Mouse (Mus musculus) MEL (cell line): ENCODE data around the gene Igtp. TPM values are rescaled to one million over a fixed set of nuclear protein-coding genes. Genes with fewer than 3 reads are reported as not detected.
A peak's percentile ranks its signal among the peaks of the same experiment; 100 is the strongest.
"Not testable (repeated sequence)": the region's sequence is repeated elsewhere in the genome, so short reads cannot be mapped to it uniquely, and the experiment has no call there.

Experiments
- DNase-seq: peaks from one replicate; pipeline ENCODE4 v3.0.0; 2011; ENCODE audit warnings: low read depth, low spot score
- H3K27ac ChIP-seq: 2 replicates; pipeline ENCODE4 v1.5.1; 2012; ENCODE audit warnings: low read depth, mild to moderate bottlenecking, control low read depth, low read length, moderate library complexity; ENCODE audit not compliant: control insufficient read depth
- H3K27me3 ChIP-seq, 2 experiments: fragments of 150-350 bp in 1 of 2; sonication (generic) in 1 of 2; 2 replicates each; pipeline ENCODE4 v1.6.1; 2012; ENCODE audit warnings: low read length in 2 of 2, mild to moderate bottlenecking in 2 of 2, improper control_type of control experiment in 1 of 2, moderate library complexity in 1 of 2; ENCODE audit not compliant: insufficient read depth in 2 of 2, control insufficient read depth in 1 of 2
- H3K36me3 ChIP-seq, 2 experiments: 2 replicates each; pipeline ENCODE4 v1.6.1; 2012 to 2014; ENCODE audit warnings: low read length in 2 of 2, improper control_type of control experiment in 1 of 2, inconsistent platforms in 1 of 2, mild to moderate bottlenecking in 1 of 2; ENCODE audit not compliant: insufficient read depth in 2 of 2, control insufficient read depth in 1 of 2
- H3K4me1 ChIP-seq, 2 experiments: fragments of 150-350 bp in 1 of 2; sonication (generic) in 1 of 2; 2 replicates each; pipeline ENCODE4 v1.6.1; 2012; ENCODE audit warnings: low read length in 2 of 2, improper control_type of control experiment in 1 of 2, mild to moderate bottlenecking in 1 of 2; ENCODE audit not compliant: insufficient read depth in 2 of 2, control insufficient read depth in 1 of 2
- H3K4me3 ChIP-seq, 2 experiments: fragments of 150-350 bp in 1 of 2; sonication (generic) in 1 of 2; 2 replicates each; pipeline ENCODE4 v1.5.1; 2012; ENCODE audit warnings: low read depth in 2 of 2, low read length in 2 of 2, mild to moderate bottlenecking in 2 of 2, moderate library complexity in 2 of 2, control low read depth in 1 of 2, improper control_type of control experiment in 1 of 2; ENCODE audit not compliant: control insufficient read depth in 1 of 2, insufficient read depth in 1 of 2
- H3K79me2 ChIP-seq: 2 replicates; pipeline ENCODE4 v1.6.1; 2012; ENCODE audit warnings: mild to moderate bottlenecking, low read length, moderate library complexity; ENCODE audit not compliant: control insufficient read depth, poor library complexity, insufficient read depth
- H3K9ac ChIP-seq: 2 replicates; pipeline ENCODE4 v1.6.1; 2012; ENCODE audit warnings: low read depth, mild to moderate bottlenecking, control low read depth, low read length, moderate library complexity; ENCODE audit not compliant: control insufficient read depth, poor library complexity, severe bottlenecking
- H3K9me3 ChIP-seq: fragments of 150-350 bp; sonication (generic); replicated peaks from 2 replicates; pipeline ENCODE4 v1.6.1; 2012; ENCODE audit warnings: mild to moderate bottlenecking, low read length, improper control_type of control experiment, moderate library complexity; ENCODE audit not compliant: insufficient read depth
- CHD2 ChIP-seq: IDR thresholded peaks from 2 replicates; pipeline ENCODE4 v1.6.1; 2011; ENCODE audit warnings: low read length, improper control_type of control experiment
- CTCF ChIP-seq, 3 experiments: IDR thresholded peaks in 2 of 3; conservative IDR thresholded peaks in 1 of 3; 2 replicates each; pipeline ENCODE4 v1.5.1; 2011 to 2012; ENCODE audit warnings: low read length in 3 of 3, low read depth in 2 of 3, mild to moderate bottlenecking in 2 of 3, improper control_type of control experiment in 1 of 3, inconsistent platforms in 1 of 3, mixed read lengths in 1 of 3, moderate library complexity in 1 of 3; ENCODE audit not compliant: control insufficient read depth in 1 of 3, insufficient read depth in 1 of 3, poor library complexity in 1 of 3, severe bottlenecking in 1 of 3
- E2F4 ChIP-seq: IDR thresholded peaks from 2 replicates; pipeline ENCODE4 v1.6.1; 2011; ENCODE audit warnings: low read depth, low read length, improper control_type of control experiment, borderline replicate concordance
- ELF1 ChIP-seq: IDR thresholded peaks from 2 replicates; pipeline ENCODE4 v1.6.1; 2014; ENCODE audit warnings: low read depth, mild to moderate bottlenecking, inconsistent platforms, low read length, improper control_type of control experiment, moderate library complexity
- GABPA ChIP-seq: IDR thresholded peaks from 2 replicates; pipeline ENCODE4 v1.6.1; 2012; ENCODE audit warnings: low read depth, mild to moderate bottlenecking, inconsistent platforms, low read length, improper control_type of control experiment, moderate library complexity
- MAX ChIP-seq: IDR thresholded peaks from 2 replicates; pipeline ENCODE4 v1.6.1; 2011; ENCODE audit warnings: low read length, improper control_type of control experiment
- MXI1 ChIP-seq: IDR thresholded peaks from 2 replicates; pipeline ENCODE4 v1.6.1; 2011; ENCODE audit warnings: mild to moderate bottlenecking, low read depth, low read length, improper control_type of control experiment
- MYC ChIP-seq: IDR thresholded peaks from 2 replicates; pipeline ENCODE4 v1.6.1; 2011; ENCODE audit warnings: low read depth, mild to moderate bottlenecking, low read length, improper control_type of control experiment, moderate library complexity
- POLR2AphosphoS5 ChIP-seq: IDR thresholded peaks from 2 replicates; pipeline ENCODE4 v1.6.1; 2012; ENCODE audit warnings: low read depth, borderline replicate concordance, mild to moderate bottlenecking, inconsistent platforms, low read length, moderate library complexity, mixed read lengths
- SIN3A ChIP-seq: IDR thresholded peaks from 2 replicates; pipeline ENCODE4 v1.6.1; 2012; ENCODE audit warnings: low read length, improper control_type of control experiment, inconsistent platforms
- SMC3 ChIP-seq: IDR thresholded peaks from 2 replicates; pipeline ENCODE4 v1.6.1; 2011; ENCODE audit warnings: low read depth, low read length, improper control_type of control experiment
- TAL1 ChIP-seq: IDR thresholded peaks from 2 replicates; pipeline ENCODE4 v1.6.1; 2012; ENCODE audit warnings: mild to moderate bottlenecking, inconsistent platforms, low read length, moderate library complexity, mixed read lengths
- TBP ChIP-seq: IDR thresholded peaks from 2 replicates; pipeline ENCODE4 v1.8.0; 2011; ENCODE audit warnings: low read depth, low read length, improper control_type of control experiment
- TCF12 ChIP-seq: IDR thresholded peaks from 2 replicates; pipeline ENCODE4 v1.6.1; 2014; ENCODE audit warnings: low read depth, mild to moderate bottlenecking, inconsistent platforms, low read length, improper control_type of control experiment, moderate library complexity
- UBTF ChIP-seq: IDR thresholded peaks from 2 replicates; pipeline ENCODE4 v1.6.1; 2012; ENCODE audit warnings: low read depth, mild to moderate bottlenecking, inconsistent platforms, low read length, improper control_type of control experiment, moderate library complexity, borderline replicate concordance; ENCODE audit not compliant: insufficient read depth
- ZC3H11A ChIP-seq: IDR thresholded peaks from 2 replicates; pipeline ENCODE4 v1.6.1; 2012; ENCODE audit warnings: low read depth, mild to moderate bottlenecking, inconsistent platforms, low read length, improper control_type of control experiment
- ZKSCAN1 ChIP-seq: IDR thresholded peaks from 2 replicates; pipeline ENCODE4 v1.6.1; 2012; ENCODE audit warnings: low read depth, mild to moderate bottlenecking, inconsistent platforms, low read length, improper control_type of control experiment, moderate library complexity
- polyA plus RNA-seq, 2 experiments: library from polyadenylated mRNA; stranded (reverse) in 1 of 2; unstranded in 1 of 2; fragments of >175 nt in 1 of 2; fragments of >200 nt in 1 of 2; gene quantifications; 2 replicates each; pipeline versions ENCODE4 v1.2.1 to v1.2.4; 2012; ENCODE audit warnings: low replicate concordance in 2 of 2, low read depth in 1 of 2; ENCODE audit not compliant: insufficient read length in 2 of 2, insufficient read depth in 1 of 2, missing spikeins in 1 of 2
- total RNA-seq: library from RNA; depleted of rRNA; stranded (reverse); fragments of 300-350 nt; gene quantifications from 2 replicates; pipeline ENCODE4 v1.2.3, GENCODE M21; 2012

Gene Igtp
- total and polyA plus RNA-seq, 3 experiments: 3.6 to 3.7 TPM; not detected in 1

DNA sequence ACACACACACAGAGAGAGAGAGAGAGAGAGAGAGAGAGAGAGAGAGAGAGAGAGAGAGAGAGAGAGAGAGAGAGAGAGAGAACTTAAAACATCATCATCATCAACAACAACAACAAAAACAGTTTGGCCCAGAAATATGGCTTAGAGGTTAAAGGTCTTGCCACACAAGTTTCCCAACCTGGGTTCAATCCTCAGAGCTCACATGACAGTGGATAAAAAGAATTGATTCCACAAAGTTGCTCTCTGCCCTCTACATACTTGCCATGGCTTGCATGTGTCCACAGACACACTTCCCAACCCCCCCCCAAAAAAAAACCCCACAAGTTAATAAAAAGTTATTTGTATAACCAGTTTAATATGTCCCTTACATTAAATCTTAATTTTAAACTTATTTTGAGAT lies 27.1 kb downstream of the Igtp start:
- Histone ChIP-seq H3K79me2 (no peaks in the 10 kb centered on the region), H3K27ac (no peak overlapping the region), H3K9me3 (no peaks in the 10 kb centered on the region), H3K4me1 (peaks cover 2 to 12% of the 10 kb centered on the region in 2 experiments; a peak in 2 of 4 replicates), H3K27me3 (peaks cover 4 to 11% of the 10 kb centered on the region in 2 experiments), H3K36me3 (peaks cover 0 to 6% of the 10 kb centered on the region in 2 experiments; a peak in 1 of 4 replicates), H3K9ac (no peak overlapping the region), H3K4me3 (no peak overlapping the region)
- no peak for DNase-seq
- TF ChIP-seq SMC3 (no peak), GABPA (no peak)

DNA sequence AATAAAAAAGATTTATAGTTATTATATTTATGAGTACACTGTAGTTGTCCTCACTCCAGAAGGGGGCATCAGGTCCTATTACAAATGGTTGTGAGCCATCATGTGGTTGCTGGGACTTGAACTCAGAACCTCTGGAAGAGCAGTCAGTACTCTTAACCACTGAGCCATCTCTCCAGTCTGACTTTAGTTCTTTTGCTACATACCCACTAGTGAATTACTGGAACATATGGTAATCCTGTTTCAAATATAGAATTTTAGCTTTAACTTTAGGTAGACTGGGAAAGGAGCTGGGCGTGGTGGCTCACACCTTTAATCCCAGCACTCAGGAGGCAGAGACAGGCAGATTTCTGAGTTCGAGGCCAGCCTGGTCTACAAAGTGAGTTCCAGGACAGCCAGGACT lies 28.7 kb downstream of the Igtp start:
- H3K27me3 ChIP-seq: peaks cover 19 to 22% of the 10 kb centered on the region in 2 experiments
- H3K36me3 ChIP-seq, H3K79me2 ChIP-seq, DNase-seq, H3K4me3 ChIP-seq, H3K9me3 ChIP-seq, H3K27ac ChIP-seq, H3K9ac ChIP-seq: not testable (repeated sequence)
- peak; percentile 87 for TF ChIP-seq TBP
- H3K4me1 ChIP-seq: peaks cover 2 to 12% of the 10 kb centered on the region in 2 experiments; a peak in 2 of 4 replicates

DNA sequence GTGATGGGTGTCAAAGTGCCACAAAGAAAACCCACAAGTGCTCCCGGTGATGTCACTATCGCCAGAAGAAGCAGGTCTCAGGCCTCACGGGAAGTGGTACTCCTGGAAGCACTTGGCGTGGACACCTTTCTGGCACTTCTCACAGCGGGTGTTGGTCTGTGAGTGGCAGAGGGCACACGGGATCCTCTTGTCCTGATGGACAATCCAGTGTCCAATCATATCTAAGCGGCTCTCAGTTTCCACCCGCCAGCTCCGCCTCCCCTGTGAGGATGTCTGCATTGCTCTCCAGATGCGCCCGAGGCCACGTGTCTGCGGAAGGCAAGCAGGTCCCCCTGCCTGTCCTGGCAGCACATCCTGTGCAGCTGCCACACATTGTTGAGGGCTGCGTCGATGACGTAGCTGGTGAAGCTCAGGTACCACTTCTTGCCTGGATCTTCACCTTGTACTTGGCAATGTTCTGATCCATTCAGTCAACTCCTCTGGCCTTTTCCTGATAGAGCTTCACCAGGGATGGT lies 31.1 kb downstream of the Igtp start:
- no peak for DNase-seq
- H3K4me3 ChIP-seq: no peak overlapping the region

DNA sequence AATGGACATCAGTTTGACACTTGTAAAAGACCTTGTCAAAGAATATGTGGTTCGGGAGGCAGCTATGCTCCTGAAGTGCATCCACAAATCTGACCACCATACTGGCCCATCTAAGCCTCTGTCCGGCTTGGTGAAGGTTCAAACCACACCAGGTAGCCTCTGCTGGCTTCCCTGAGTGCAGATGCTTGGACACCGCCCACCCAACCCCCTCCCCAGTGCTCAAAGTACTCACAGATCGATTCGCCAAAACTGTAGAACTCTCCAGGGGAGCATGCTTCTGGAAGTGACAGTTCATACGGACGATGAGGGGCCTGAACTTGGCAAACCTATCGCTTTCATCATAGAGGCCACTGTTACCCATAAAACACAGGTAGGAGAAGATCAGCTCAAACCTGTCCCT lies 31.8 kb downstream of the Igtp start:
- Histone ChIP-seq H3K36me3 (no peaks in the 10 kb centered on the region), H3K79me2 (no peaks in the 10 kb centered on the region), H3K4me1 (no peaks in the 10 kb centered on the region), H3K9me3 (no peaks in the 10 kb centered on the region), H3K9ac (no peak overlapping the region), H3K27ac (no peak overlapping the region), H3K27me3 (peaks cover 32 to 33% of the 10 kb centered on the region in 2 experiments), H3K4me3 (no peak overlapping the region)
- no peak for TF ChIP-seq ZKSCAN1
- TF ChIP-seq TCF12: no peak
- TF ChIP-seq ELF1: no peak
- no peak for TF ChIP-seq POLR2AphosphoS5
- DNase-seq: no peak

More for the DNA sequence above, 31.1 kb downstream of the Igtp start:
- H3K79me2 ChIP-seq: no peaks in the 10 kb centered on the region
- peaks cover 27 to 28% of the 10 kb centered on the region in 2 experiments for H3K27me3 ChIP-seq
- no peak for TF ChIP-seq MAX
- TF ChIP-seq MXI1: no peak
- TF ChIP-seq CTCF (IDR thresholded peaks at IDR 0.05 in 2 of 3, conservative IDR thresholded peaks at IDR 0.05 in 1 of 3; ENCODE audit: control insufficient read depth in 1 of 3, insufficient read depth in 1 of 3, low read depth in 2 of 3, low read length in 3 of 3, poor library complexity in 1 of 3, severe bottlenecking in 1 of 3): no peak
- TF ChIP-seq MYC: no peak
- no peak for TF ChIP-seq ZC3H11A
- TF ChIP-seq CHD2: no peak
- no peak for TF ChIP-seq E2F4
- no peak for TF ChIP-seq SIN3A
- TF ChIP-seq UBTF: no peak
- TF ChIP-seq TAL1: no peak
- H3K9me3 ChIP-seq: no peaks in the 10 kb centered on the region
- peaks cover 0 to under 1% of the 10 kb centered on the region in 2 experiments; a peak in 1 of 4 replicates for H3K36me3 ChIP-seq
- H3K9ac ChIP-seq: no peak overlapping the region
- H3K27ac ChIP-seq: no peak overlapping the region
- peaks cover 0 to under 1% of the 10 kb centered on the region in 2 experiments; a peak in 2 of 4 replicates for H3K4me1 ChIP-seq

DNA sequence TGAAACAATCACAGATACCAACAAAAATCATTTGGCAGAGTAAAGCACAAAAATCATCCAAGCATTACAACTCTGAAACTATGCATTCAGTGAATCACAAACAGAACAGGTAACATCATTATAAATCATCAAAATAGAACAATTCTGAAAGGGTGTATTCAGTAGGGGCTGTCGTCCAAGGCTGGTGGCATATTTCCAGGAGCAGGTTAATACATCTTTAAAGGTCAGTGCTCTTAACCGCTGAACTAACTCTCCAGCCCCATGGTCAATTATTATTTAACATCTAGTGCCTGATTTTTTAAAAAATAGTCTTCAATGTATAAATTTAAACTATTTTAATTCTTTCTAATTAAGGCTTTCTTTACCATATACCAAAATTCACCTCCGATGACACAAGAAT lies 35.2 kb downstream of the Igtp start:
- H3K79me2 ChIP-seq, H3K4me1 ChIP-seq, H3K27ac ChIP-seq, H3K36me3 ChIP-seq, H3K9ac ChIP-seq, H3K4me3 ChIP-seq, H3K9me3 ChIP-seq, DNase-seq: not testable (repeated sequence)
- H3K27me3 ChIP-seq: peaks cover 31 to 41% of the 10 kb centered on the region in 2 experiments
